Mouse (Mus musculus) ovary, postnatal 14 days (tissue): ENCODE results near the gene Wdsub1.

Experiments
- DNase-seq: peaks from one replicate; pipeline ENCODE4 v3.0.0; 2022; ENCODE audit warnings: low spot score

Wdsub1 gene

GRCm38 (mm10) chr2:59805595-59805994, 76.8 kb downstream of the Wdsub1 start:
- no peak for DNase-seq

GRCm38 (mm10) chr2:59802722-59803387, 79.5 kb downstream of the Wdsub1 start:
- no peak for DNase-seq
